Mouse (Mus musculus): ENCODE data around the gene H2-Ke6. TPM values are rescaled to one million over a fixed set of nuclear protein-coding genes. Genes with fewer than 3 reads are reported as not detected.

H2-Ke6 gene
- polyA plus RNA-seq, 1 experiment from 2014 or later = 65.7 TPM

- Histone ChIP-seq H3K27ac (no peak overlapping the region), H3K27me3 (ENCODE audit: insufficient read depth, low read length) (no peaks in the 10 kb centered on the region), H3K9me3 (replicated peaks; ENCODE audit: low read length) (no peaks in the 10 kb centered on the region), H3K4me2 (ENCODE audit: low read length) (no peak overlapping the region), H3K9ac (ENCODE audit: low read depth, low read length) (no peak overlapping the region), H3K4me1 (replicated peaks; ENCODE audit: insufficient read depth, low read length) (peaks cover 23% of the 10 kb centered on the region), H3K4me3 (replicated peaks; ENCODE audit: low read depth, low read length) (no peak overlapping the region), H3K36me3 (ENCODE audit: insufficient read depth, low read length) (peaks cover 16% of the 10 kb centered on the region; the same call in 1 of the 2 replicates)
- no peak for ATAC-seq (replicated peaks; ENCODE audit: low FRiP score, low read depth)
- no peak for TF ChIP-seq CTCF (IDR thresholded peaks at IDR 0.05; ENCODE audit: low read depth)
- 99% methylated on average over 20 of the region's 20 CpGs for WGBS
- DNase-seq (ENCODE audit: low spot score) = no peak
These were observed 4.9 kb downstream of the H2-Ke6 start for GRCm38 (mm10) chr17:34022987-34023386.

GRCm38 (mm10) chr17:34022414-34022783, 5.5 kb downstream of the H2-Ke6 start:
- ATAC-seq (replicated peaks; ENCODE audit: low FRiP score, low read depth) = no peak
- H3K36me3 ChIP-seq (ENCODE audit: insufficient read depth, low read length) = peaks cover 16% of the 10 kb centered on the region; the same call in 1 of the 2 replicates
- WGBS = 92% methylated on average over 14 of the region's 14 CpGs
- H3K9ac ChIP-seq (ENCODE audit: low read depth, low read length) = no peak overlapping the region
- peaks cover 23% of the 10 kb centered on the region for H3K4me1 ChIP-seq (replicated peaks; ENCODE audit: insufficient read depth, low read length)
- H3K27ac ChIP-seq = no peak overlapping the region
- no peak overlapping the region for H3K4me3 ChIP-seq (replicated peaks; ENCODE audit: low read depth, low read length)
- DNase-seq (ENCODE audit: low spot score) = no peak
- no peak for TF ChIP-seq CTCF (IDR thresholded peaks at IDR 0.05; ENCODE audit: low read depth)
- H3K27me3 ChIP-seq (ENCODE audit: insufficient read depth, low read length) = no peaks in the 10 kb centered on the region
- no peak overlapping the region for H3K4me2 ChIP-seq (ENCODE audit: low read length)
- H3K9me3 ChIP-seq (replicated peaks; ENCODE audit: low read length) = no peaks in the 10 kb centered on the region

GRCm38 (mm10) chr17:34021539-34022413, 6.1 kb downstream of the H2-Ke6 start:
- no peak overlapping the region for H3K27ac ChIP-seq

GRCm38 (mm10) chr17:34013436-34013835, 14.4 kb downstream of the H2-Ke6 start:
- DNase-seq (ENCODE audit: low spot score) = no peak
- Histone ChIP-seq H3K27me3 (ENCODE audit: insufficient read depth, low read length) (no peaks in the 10 kb centered on the region), H3K4me1 (replicated peaks; ENCODE audit: insufficient read depth, low read length) (no peaks in the 10 kb centered on the region), H3K9me3 (replicated peaks; ENCODE audit: low read length) (no peaks in the 10 kb centered on the region), H3K4me2 (ENCODE audit: low read length) (no peak overlapping the region), H3K9ac (ENCODE audit: low read depth, low read length) (no peak overlapping the region), H3K4me3 (replicated peaks; ENCODE audit: low read depth, low read length) (no peak overlapping the region), H3K36me3 (ENCODE audit: insufficient read depth, low read length) (no peaks in the 10 kb centered on the region), H3K27ac (no peak overlapping the region)
- no peak for TF ChIP-seq CTCF (IDR thresholded peaks at IDR 0.05; ENCODE audit: low read depth)
- WGBS = 93% methylated on average over 8 of the region's 8 CpGs
- no peak for ATAC-seq (replicated peaks; ENCODE audit: low FRiP score, low read depth)

More at GRCm38 (mm10) chr17:34021539-34022413, 6.1 kb downstream of the H2-Ke6 start:
- ATAC-seq (replicated peaks; ENCODE audit: low FRiP score, low read depth) = no peak
- Histone ChIP-seq H3K27me3 (ENCODE audit: insufficient read depth, low read length) (no peaks in the 10 kb centered on the region), H3K4me3 (replicated peaks; ENCODE audit: low read depth, low read length) (no peak overlapping the region), H3K9me3 (replicated peaks; ENCODE audit: low read length) (no peaks in the 10 kb centered on the region), H3K36me3 (ENCODE audit: insufficient read depth, low read length) (peaks cover 16% of the 10 kb centered on the region; the same call in 1 of the 2 replicates), H3K4me2 (ENCODE audit: low read length) (no peak overlapping the region), H3K4me1 (replicated peaks; ENCODE audit: insufficient read depth, low read length) (peaks cover 20% of the 10 kb centered on the region), H3K9ac (ENCODE audit: low read depth, low read length) (no peak overlapping the region)
- TF ChIP-seq CTCF (IDR thresholded peaks at IDR 0.05; ENCODE audit: low read depth) = no peak
- WGBS = 94% methylated on average over 23 of the region's 23 CpGs
- no peak for DNase-seq (ENCODE audit: low spot score)

- Histone ChIP-seq H3K9me3 (replicated peaks; ENCODE audit: low read length) (no peaks in the 10 kb centered on the region), H3K4me2 (ENCODE audit: low read length) (no peak overlapping the region), H3K27ac (no peak overlapping the region), H3K27me3 (ENCODE audit: insufficient read depth, low read length) (no peaks in the 10 kb centered on the region), H3K4me1 (replicated peaks; ENCODE audit: insufficient read depth, low read length) (no peaks in the 10 kb centered on the region), H3K9ac (ENCODE audit: low read depth, low read length) (no peak overlapping the region), H3K36me3 (ENCODE audit: insufficient read depth, low read length) (no peaks in the 10 kb centered on the region), H3K4me3 (replicated peaks; ENCODE audit: low read depth, low read length) (no peak overlapping the region)
- WGBS = 75% methylated on average over 5 of the region's 5 CpGs
- ATAC-seq (replicated peaks; ENCODE audit: low FRiP score, low read depth) (no peak), DNase-seq (ENCODE audit: low spot score) (no peak)
- TF ChIP-seq CTCF (IDR thresholded peaks at IDR 0.05; ENCODE audit: low read depth) = no peak
These were observed 17.7 kb downstream of the H2-Ke6 start for GRCm38 (mm10) chr17:34010156-34010555.

- H3K9me3 ChIP-seq (replicated peaks; ENCODE audit: low read length) = no peaks in the 10 kb centered on the region
- no peaks in the 10 kb centered on the region for H3K27me3 ChIP-seq (ENCODE audit: insufficient read depth, low read length)
- H3K36me3 ChIP-seq (ENCODE audit: insufficient read depth, low read length) = no peaks in the 10 kb centered on the region
- no peaks in the 10 kb centered on the region for H3K4me1 ChIP-seq (replicated peaks; ENCODE audit: insufficient read depth, low read length)
- H3K9ac ChIP-seq (ENCODE audit: low read depth, low read length) = no peak overlapping the region
- ATAC-seq (replicated peaks; ENCODE audit: low FRiP score, low read depth) = no peak
- WGBS = 58% methylated on average over 2 of the region's 2 CpGs
- DNase-seq (ENCODE audit: low spot score) = no peak
- no peak for TF ChIP-seq CTCF (IDR thresholded peaks at IDR 0.05; ENCODE audit: low read depth)
- H3K4me2 ChIP-seq (ENCODE audit: low read length) = no peak overlapping the region
- H3K27ac ChIP-seq = no peak overlapping the region
- no peak overlapping the region for H3K4me3 ChIP-seq (replicated peaks; ENCODE audit: low read depth, low read length)
These were observed 21.3 kb downstream of the H2-Ke6 start for GRCm38 (mm10) chr17:34006570-34006969.
